Mouse (Mus musculus) right cerebral cortex, postnatal 14 days (tissue): ENCODE measurements around the gene Pa2g4.
"Not testable (repeated sequence)": the region's sequence is repeated elsewhere in the genome, so short reads cannot be mapped to it uniquely, and the experiment has no call there.

Experiments used
- DNase-seq: peaks from one replicate; pipeline ENCODE4 v3.0.0; 2022

Pa2g4 gene

DNA sequence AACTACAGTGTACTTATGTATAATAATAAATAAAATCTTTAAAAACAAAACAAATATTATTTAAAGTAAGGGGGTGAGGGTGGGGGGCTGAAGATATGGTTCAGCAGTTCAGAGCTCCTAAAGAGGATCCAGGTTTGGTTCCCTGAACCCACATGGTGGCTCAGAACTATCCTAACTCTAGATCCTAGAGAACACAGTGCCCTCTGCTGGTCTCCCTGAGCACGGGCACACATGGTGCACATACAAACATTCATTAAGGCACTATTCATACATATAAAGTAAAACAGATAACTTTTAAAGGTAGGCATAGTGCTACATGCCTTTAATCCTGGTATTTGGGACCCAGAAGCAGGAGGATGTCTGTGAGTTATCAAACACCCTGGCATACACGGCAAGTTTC lies 9.3 kb upstream of the Pa2g4 start:
- no peak for DNase-seq

DNA sequence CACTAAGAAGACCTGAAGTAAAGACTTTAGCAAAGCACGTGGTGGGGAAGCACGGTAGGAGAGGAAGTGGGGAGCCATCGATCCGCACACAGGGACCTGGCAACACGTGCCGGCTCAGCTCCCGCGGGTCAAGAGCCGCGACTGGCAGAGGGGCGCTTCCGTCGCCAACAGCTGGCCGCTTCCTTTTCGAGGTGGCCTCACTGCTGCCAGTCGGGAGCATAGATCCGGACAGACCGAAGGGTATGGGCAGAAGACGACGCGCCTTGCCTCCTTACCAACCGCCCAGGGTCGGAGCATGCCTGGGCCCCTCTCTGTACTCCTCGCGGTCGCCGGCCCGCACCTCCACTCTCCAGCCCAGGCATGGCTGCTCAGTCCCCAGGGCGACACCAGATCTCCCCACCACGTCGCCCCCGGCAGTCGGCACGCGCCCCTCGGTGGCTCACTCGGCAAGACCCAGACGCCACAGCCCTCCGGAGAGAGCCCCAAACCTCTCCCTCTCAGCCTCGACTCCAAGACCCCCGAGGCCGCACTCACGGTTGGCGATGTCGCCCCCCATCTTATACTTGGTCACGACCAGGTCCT lies 490 bp downstream of the Pa2g4 start:
- DNase-seq, result peak; percentile 35

DNA sequence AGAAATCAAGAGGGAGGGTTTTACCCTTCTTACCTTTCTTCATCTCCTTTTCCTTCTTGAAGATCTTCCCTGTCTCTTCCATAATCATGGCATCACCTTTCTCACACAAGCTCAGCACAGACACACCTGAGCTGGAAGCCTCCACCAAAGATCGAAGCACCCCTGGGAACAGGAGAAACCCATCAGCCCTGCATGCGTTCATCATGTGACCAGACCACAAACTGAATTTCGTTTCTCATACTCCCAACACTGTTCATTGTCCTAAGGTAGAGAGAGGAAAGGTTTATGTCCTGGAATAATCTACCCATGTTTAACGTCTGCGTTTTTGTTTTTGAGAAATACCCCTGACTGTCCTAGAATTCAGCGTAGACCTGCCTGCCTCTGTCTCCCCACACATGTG lies 2.2 kb downstream of the Pa2g4 start:
- DNase-seq, result no peak

DNA sequence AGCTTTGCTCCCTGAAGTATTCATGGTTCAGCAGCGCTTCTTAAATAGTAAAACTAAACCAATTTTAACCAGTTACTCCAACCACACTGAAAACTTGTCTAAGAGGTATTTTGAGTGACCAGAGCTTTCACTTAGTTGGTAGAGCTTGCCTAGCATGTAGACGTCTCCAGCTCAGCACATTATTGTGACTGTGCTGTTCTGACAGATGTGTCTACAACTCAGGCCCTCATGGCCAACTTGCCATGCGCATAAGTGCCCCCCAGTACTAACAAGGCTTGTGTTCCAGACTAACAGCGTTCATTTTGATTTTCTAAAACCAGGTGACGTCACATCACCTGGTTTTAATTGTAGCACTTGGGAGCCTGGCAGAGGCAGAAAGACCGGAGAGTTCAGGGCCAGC lies 8.8 kb downstream of the Pa2g4 start:
- no peak for DNase-seq

DNA sequence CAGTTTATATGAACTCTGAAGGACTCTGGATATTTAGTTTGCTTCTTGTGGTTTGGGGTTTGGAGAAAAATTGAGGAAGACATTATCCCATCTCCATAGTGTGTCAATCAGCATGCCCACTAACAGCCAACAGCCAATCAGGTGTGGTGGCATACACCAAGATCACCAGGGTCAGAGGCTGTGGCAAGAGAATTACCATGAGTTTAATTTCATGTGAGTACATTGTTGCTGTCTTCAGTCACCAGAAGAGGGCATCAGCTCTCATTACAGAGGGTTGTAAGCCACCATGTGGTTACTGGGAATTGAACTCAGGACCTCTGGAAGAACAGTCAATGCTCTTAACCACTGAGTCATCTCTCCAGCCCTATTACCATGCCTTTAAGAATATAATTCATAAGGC lies 9.5 kb downstream of the Pa2g4 start:
- DNase-seq, result no peak

DNA sequence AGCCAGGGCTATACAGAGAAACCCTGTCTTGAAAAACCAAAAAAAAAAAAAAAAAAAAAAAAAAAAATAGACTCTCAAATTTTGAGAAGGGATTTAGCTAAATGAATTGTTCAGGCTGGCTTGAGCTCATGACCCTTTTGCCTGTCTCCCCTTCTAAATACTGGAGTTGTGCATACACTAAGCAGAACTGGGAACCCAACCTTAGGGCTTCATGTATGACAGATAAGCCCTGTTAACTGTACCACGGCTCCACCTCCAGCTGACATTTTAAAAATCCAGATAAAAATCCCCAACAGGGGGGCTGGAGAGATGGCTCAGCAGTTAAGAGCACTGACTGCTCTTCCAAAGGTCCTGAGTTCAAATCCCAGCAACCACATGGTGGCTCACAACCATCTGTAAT lies 10.2 kb downstream of the Pa2g4 start:
- DNase-seq, result not testable (repeated sequence)

DNA sequence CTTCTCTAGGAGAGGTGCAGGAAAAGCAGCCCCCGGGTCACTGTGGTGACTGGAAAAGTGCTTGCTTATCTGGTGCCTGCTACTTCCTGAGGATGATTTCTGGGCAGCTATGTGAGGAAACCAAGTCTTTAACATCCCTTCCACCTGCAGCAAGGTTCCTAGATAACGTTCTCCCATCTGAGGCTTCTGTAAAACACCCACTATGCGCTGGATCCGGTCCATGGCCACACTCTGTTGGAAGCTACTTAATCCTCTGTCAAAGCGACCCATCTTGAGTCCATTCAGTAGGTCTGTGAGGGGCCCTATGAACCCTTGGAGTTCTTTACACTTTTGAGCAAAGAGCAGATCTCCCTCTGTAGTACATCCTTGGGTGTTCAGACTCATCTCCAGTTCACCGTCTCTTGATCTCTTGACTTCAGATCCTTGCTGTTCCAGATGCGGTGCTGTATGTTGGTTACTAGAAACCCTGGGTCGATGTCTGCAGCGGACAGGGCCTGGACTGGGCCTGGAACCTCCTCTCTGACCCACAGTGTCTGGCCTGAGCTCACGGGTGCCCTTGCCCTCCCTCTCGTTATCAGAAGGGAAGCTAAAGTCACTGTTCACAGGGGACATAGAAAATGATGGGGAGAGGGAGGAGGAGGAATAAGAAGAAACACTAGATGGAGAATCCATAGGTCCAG lies 15.5 kb downstream of the Pa2g4 start:
- DNase-seq, result not testable (repeated sequence)

DNA sequence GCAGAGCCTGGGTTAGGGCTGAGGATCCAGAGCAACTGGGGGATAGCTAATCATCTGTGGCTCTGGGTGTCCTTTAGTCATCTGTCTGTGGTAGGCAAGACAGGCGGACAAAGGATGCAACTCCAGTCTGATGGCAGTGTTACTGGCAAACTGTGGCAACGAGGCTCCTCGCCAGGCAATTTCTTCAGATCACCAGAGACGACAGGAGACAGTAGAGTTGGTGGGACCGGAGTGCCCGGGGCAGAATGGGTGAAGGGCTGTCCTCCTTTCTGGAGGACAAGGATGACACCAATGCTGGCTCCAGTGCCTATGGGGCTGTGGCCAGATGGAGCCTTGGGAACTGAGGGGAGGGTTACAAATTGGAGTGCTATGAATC lies 16.1 kb downstream of the Pa2g4 start:
- not testable (repeated sequence) for DNase-seq

DNA sequence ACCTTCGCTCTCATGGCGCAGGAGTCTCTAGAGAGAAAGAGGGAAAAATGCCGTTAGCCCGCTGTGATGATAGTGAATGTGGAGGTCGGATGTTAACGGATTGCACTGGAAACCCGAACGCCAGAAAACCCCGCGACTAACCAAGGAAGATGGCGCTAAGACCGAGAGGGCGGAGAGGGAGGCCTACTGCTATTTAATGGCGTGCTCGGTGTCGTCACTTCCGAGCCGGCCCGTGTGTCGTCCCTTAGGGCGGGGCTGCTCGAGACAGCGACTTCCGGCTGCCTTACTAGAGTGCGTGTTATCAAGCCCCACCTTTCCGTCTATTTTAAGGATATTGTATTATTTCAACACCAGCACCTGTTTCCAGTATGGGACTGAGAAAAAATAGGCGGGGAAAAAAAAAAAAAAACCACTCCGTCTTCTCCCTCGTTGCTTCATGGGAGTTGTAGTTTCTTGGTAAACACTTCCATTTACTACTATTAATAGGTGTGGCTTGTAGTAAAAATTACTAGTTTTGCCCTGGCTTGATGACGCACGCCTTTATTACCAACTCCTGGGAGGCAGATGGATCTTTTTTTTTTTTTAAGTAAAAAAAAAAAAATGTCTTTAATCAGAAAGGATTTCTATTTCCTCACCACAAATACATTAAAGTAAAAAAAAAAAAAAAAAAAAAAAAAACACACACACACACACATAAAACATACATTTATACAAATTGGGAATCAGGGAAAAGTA lies 16.7 kb downstream of the Pa2g4 start, which contains the start of gene Rpl41:
Gene Rpl41 (minus strand): TSS at position 359 of the 735 bp plus-strand sequence.
- peak; percentile 87 for DNase-seq

DNA sequence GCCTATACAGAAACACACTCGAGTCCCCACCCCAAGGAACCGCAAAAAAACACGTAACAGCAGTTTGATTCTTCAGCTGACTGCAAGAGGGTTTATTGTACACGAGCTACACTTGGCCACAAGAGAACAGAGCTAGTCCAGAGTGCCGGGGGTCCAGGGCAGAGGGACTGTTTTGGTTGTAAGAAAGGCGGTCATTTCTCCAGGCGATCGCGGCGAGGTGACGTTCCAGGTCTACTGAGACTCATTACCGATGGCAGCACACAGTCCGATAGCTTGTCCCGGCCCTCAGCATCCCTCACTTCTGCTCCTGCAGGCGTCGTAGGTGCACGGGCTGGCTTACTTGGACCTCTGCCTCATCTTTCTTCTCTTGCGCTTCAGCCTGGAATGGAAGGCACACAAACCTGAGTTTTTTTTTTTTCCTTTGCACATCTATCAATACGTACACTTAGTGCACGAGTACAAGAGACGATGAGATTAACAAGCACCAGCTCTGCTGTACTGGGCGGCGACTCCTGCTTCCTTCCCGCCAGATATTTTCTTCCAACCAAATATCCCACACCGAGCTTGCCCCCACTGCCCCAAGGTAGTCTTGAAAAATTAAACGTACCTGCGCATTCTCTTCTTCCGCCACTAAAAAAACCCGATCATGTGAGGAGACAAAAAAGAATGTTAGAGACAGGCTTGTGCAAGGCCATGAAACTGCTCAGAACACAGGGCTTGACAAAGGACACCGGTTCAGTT lies 17.6 kb downstream of the Pa2g4 start:
- not testable (repeated sequence) for DNase-seq

DNA sequence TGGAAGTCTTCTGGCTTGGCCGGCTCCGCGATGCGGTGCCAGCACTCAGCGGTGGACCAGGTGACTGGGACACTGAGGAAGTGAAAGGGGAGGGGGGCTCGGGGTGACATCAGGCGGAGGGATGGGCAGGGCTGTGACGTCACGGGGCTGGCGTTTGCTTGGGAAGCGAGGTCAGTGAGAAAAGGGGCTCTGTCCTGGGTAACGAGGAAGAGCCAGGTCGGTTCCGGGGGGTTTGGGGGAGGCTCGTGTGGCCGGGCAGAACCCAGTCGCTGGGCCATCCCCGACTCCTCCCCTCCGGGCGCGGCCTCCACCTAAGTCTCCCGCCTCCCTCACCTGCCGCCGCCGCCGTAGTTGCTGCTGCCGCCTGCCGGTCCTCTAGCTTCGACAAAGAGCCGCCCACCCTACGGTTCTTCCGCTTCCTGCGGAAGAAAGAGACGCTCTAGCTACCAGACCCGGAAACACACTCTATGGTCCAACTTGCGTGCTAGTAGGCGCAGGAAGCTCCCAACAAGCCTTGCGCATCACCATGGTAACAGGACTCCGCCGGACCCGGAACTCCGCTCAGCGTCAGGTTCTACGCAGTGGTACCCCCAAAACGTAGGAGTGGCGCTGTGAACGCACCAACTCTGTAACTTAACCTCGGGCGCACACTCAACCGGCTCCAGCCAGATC lies 18.3 kb downstream of the Pa2g4 start, which contains the start of gene Zc3h10:
Gene Zc3h10 (minus strand): TSS at position 414 of the 672 bp plus-strand sequence.
- peak; percentile 91 for DNase-seq

DNA sequence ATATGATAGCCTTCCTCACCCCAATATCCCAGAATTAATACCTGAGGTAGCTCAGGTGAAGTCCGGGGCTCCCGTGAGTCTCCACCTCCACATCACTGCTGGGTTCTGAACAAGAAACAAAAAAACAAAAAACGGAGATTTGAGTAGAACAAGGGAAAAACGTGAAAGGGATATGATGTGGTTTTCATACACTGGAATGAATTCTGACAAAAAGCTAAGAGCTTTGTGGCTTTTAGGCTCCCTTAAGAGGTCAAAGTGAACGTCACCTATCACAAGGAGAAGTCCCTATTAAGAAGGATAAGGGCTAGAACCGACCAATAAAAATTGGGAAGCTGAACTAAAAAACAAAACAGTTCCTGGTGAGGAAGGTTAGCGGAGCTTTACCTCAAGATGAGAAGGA lies 19.0 kb downstream of the Pa2g4 start:
- no peak for DNase-seq

DNA sequence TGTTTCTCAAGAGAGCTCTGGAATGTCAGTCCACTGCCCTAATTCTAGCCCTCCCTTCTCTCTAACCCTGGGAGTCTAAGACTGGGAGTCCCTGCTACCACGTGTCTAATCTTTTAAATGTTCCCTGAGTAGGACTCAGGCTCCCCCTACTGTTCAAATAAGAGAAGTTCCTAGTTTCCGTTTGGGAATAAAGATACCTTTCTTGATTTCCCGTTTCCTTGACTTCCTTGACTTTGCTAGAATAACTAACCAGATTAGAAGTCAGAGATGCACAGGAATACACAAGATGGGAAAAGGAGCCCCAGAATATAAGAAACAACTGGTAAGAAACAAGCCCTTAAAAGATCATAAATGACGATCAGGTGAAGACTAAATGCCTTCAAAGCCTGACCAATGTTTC lies 19.4 kb downstream of the Pa2g4 start:
- DNase-seq, result no peak

DNA sequence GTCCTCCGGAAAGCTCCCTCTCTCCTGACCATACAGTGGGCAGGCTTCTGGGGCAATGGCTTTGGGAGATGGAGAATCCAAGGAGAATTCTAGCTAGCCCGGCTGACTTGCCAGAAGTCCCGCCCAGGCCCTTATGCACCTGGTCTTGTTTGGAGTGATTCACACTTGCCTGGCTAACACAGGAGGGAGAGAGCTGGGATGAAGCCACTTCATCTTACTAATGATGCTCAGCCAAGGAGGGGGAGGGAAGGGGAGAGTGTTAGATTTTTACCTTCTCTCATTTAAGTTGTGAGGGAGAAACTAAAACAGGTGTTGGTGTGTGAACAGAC lies 20.3 kb downstream of the Pa2g4 start:
- no peak for DNase-seq

DNA sequence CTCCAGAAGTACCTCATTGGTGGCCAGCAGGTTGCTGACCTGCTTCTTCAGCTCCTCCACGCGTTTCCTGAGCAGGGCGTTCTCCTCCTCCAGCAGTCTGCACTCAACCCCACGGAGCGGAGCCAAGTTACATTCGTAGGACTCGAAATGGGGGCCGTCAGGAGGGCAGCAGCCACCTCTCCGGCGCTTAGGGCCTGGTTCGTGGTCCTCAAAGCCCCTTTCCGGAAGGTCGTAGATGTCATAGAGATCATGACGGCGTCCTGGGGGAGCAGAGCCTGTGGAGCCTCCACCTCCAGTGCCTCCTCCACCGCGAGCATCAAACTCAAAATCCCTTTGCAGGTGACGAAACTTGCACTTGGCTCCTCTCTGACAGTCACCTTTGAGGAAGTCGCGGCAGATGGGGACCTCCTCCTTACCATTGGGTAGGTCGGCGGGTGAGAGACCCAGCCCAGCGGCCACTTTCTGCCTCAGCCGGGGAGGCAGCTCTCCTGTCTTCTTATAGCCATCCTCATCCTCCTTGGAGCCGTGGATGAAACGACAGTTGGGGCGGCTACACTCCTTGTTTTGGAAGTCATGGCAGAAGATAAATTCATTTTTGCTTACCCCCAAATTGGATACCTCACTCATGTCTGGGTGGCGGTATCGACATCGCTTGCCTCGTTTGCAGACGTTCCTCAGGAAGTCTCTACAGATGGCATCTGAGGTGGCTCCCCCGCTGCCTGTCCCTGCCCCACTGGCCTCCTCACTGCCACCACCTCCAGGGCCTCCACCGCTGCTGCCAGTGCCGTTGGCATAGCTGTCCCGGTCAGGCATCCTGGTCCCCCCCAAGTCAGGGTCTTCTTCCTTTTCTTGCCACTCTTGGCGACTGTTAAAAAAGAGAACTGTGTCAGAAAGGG lies 20.9 kb downstream of the Pa2g4 start:
- no peak for DNase-seq

DNA sequence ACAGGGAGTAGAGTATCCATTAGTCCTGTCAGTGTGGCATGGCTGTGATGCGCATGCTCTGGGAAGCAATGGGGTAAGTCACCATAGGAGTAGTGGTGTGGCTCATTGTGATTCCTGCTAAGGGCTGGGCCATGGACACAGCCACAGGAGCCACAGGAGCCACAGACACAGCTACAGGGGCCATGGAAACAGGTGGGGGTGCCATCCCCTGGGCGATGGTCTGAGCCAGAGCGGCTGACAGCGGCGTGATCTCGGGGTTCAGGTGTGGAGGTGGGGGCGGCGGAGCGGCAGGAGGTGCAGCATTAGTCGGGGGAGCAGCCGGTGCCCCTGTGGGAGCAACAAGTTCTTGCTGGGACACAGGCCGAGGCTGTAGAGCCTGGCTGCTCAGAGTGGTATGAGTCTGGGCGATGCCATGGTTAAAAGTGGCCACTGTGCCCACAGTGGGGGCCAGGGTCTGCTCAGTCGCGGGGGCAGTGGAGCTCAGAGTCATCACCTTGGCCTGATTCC lies 21.6 kb downstream of the Pa2g4 start:
- no peak for DNase-seq

DNA sequence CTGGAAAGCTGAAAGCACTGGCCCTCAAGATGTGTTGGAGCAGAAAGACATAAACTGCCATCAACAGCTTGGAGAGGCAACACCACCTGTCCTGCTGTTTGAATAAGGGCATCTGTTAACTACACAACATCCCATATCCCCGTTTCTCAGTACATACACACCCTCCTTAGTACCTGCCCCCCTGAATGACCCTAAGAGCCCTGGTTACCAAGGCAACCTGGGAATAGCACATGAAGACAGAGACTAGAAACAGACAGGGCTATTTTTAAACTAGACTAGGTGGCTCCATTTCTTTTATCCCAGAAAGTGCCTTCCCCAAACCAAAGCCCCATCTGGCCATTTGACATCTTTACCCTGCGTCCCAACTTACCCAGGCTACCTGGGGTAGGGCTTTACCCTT lies 22.7 kb downstream of the Pa2g4 start:
- no peak for DNase-seq

DNA sequence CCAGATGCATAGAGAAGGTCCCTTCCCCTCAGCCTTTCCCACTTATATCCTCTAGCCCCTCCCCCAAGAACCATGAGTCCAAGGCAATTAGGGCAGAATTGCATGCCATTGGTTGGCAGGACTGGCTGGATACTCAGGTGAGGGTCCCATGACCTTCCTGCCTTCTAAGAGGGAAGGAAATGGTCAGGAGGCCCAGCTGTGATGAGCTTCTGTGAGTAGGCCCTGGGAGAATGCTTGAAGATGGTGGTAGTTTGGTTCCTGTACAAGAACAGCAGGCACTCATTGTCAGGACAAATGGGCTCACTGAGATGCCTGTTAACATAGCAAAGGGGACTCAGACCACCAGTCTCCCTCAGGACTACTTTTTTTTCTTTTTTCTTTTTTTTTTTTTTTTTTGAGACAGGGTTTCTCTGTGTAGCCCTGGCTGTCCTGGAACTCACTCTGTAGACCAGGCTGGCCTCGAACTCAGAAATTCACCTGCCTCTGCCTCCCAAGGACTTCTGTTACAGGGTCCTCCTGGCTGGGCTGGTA lies 27.4 kb downstream of the Pa2g4 start:
- DNase-seq, result no peak

DNA sequence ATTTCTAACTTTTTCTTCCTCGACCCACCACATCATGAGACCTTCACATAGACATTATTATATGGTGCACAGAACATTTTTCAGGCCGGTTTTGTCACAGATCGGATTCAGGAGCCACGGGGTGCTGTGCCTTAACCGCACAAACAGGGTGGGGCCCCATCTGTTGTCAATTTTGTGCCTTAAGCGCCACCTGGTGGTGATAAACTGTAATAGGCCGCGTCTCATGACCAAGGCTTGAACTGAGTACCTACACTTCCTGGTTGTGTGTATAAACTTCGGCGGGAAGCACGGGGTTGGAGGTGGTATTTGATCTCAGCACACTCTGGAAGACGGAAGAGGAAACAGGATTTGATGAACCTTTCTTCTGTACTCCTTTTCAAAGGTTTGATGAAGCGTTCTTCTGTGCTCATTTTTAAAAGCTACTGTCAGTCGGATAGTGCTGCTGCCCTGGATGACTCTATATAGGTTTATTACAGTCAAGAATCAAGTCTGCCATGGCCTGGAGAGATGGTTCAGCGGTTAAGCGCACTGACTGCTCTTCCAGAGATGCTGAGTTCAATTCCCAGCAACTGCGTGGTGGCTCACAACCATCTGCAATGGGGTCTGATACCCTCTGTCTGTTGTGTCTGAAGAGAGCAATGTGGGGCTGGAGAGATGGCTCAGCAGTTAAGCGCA lies 29.4 kb downstream of the Pa2g4 start:
- peak; percentile 76 for DNase-seq

DNA sequence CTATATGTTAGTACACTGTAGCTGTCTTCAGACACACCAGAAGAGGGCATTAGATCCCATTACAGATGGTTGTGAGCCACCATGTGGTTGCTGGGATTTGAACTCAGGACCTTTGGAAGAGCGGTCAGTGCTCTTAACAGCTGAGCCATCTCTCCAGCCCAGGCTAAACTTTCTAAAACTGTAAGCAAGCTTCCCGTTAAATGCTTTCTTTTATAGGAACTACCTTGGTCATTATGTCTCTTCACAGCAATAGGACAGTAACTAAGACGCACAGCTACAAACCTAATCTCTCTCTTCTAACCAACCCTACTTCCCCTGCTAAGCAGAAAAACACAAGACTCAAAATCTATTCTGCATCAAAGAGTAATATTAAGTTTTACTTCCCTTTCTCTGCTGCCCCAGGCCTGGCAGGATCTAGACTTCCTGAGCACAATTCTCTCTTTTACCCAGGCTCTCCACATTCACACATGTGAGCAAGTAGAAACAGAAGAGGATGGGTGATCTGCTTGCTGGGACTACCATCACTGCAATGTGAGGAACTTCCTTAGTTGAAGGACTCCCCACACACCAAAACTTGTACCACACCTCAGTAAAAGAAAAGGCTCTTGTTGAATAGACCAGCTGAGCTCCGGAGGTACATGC lies 30.0 kb downstream of the Pa2g4 start:
- no peak for DNase-seq
